Comparison of ENCODE assay signal across 9 mouse cellular contexts in the genomic region with DNA sequence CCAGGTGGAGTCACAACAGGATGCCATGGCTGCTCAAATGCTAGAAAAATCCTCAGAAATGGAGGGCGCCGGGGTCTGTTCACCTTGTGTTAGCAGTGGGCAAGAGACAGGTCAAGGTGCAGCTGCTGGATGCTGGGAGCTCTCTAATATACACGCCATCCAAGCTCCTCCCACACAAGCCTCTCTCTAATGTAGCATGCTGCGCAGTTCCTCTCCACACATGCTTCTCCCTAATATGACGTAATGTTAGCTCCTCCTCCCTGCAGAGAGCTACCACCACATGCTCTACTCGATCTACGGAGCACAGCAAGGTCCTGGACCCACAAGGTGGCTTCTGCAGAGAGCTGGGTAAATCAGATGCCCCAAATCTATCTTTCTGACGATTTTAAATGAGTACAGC. TPM values are rescaled to one million over a fixed set of nuclear protein-coding genes. Genes with fewer than 3 reads are reported as not detected.
DNase-seq lines count a peak whose midpoint lies in the region; ATAC-seq lines count a peak whose summit lies in the region.
"Had no signal": no experiment of that assay in that cellular context is flagged by ENCODE, and none has a peak within 500 bp of the region (broad histone marks: within the 10 kb centered on the region; RNA-seq: fewer than 3 reads in every experiment).

No protein-coding gene starts in this region.

- H3K9me3 ChIP-seq in liver, embryonic 12.5 days (replicated peaks) = no peaks in the 10 kb centered on the region
- H3K9me3 ChIP-seq: embryonic facial prominence, embryonic 13.5 days had no signal

- peak; percentile 86 for ATAC-seq in frontal cortex, adult (ENCODE audit: low TSS enrichment)
- peak; percentile 53; the same call in 1 of the 2 replicates for ATAC-seq in liver, embryonic 12.5 days

- 45% methylated on average over 8 of the region's 8 CpGs for WGBS in liver, embryonic 12.5 days (ENCODE audit: insufficient replicate concordance)

- DNase-seq in frontal cortex, postnatal 10 days (ENCODE audit: low spot score in 2 of 2) = no peak
- DNase-seq in B cell, adult 2 months = peak; percentile 29 to 31
- peak; percentile 94 for DNase-seq in cerebellum, adult 9-10 months
- DNase-seq in thymus, postnatal 4 days = no peak
- DNase-seq in gastrocnemius, postnatal 25 days = no peak
- no peak for DNase-seq in Muller cell, postnatal 12 days (ENCODE audit: inconsistent ontology term)

- 0 out of 2 replicates have a peak, but pooled peaks cover 4% of the 10 kb centered on the region for H3K4me1 ChIP-seq in liver, embryonic 12.5 days
- H3K4me1 ChIP-seq: embryonic facial prominence, embryonic 13.5 days had no signal

- no peak overlapping the region for H3K4me2 ChIP-seq in liver, embryonic 12.5 days
- H3K4me2 ChIP-seq: embryonic facial prominence, embryonic 13.5 days had no signal

- peak overlapping the region; percentile 65; the same call in 1 of the 2 replicates for H3K27ac ChIP-seq in liver, embryonic 12.5 days
- H3K27ac ChIP-seq: embryonic facial prominence, embryonic 13.5 days had no signal

- no peak overlapping the region for H3K4me3 ChIP-seq in liver, embryonic 12.5 days
- H3K4me3 ChIP-seq: embryonic facial prominence, embryonic 13.5 days had no signal

- H3K27me3 ChIP-seq in liver, embryonic 12.5 days (replicated peaks) = no peaks in the 10 kb centered on the region
- H3K27me3 ChIP-seq: embryonic facial prominence, embryonic 13.5 days had no signal

- H3K36me3 ChIP-seq in liver, embryonic 12.5 days = no peaks in the 10 kb centered on the region
- H3K36me3 ChIP-seq: embryonic facial prominence, embryonic 13.5 days had no signal

- H3K9ac ChIP-seq in liver, embryonic 12.5 days = no peak overlapping the region
- H3K9ac ChIP-seq: embryonic facial prominence, embryonic 13.5 days had no signal

RNA-seq across cellular contexts. Expression of a gene that starts 50.8 kb away (rescaled TPM):
- 0.23 and 0.35 TPM in 2 replicates for polyA plus RNA-seq in liver, embryonic 12.5 days (2016; fragmentation: Nextera tagmentation; extraction: Ambion mirVana)
- total RNA-seq in gastrocnemius, postnatal 25 days (2021) = not detected

Comparison
In these comparisons a context has a peak if more than half of its experiments do, and no peak if none do; other contexts are left out.
1. DNase-seq: peak in B cell, adult 2 months (2 of 2) and cerebellum, adult 9-10 months (single experiment); none in frontal cortex, postnatal 10 days (0 of 2), thymus, postnatal 4 days (single experiment), gastrocnemius, postnatal 25 days (single experiment) and Muller cell, postnatal 12 days (single experiment).